Mouse (Mus musculus): ENCODE measurements at regions not wholly inside any gene's neighbourhood (a gene's known extent, or its start where the extent isn't known, plus 50 kb on each side); places are given as distances from the start of the nearest gene placed in this dataset.

GRCm38 (mm10) chr6:121560852-121561251 lies 74.3 kb upstream of the A2m start:
- Histone ChIP-seq H3K4me3 (ENCODE audit: insufficient read depth, low read length) (no peak overlapping the region), H3K4me1 (ENCODE audit: control insufficient read depth, insufficient read depth, low read length) (no peaks in the 10 kb centered on the region), H3K27ac (ENCODE audit: insufficient read depth, low read length) (no peak overlapping the region)
- TF ChIP-seq POLR2A (IDR thresholded peaks at IDR 0.05; ENCODE audit: extremely low read depth, insufficient read depth, low read length) (no peak), CTCF (IDR thresholded peaks at IDR 0.05; ENCODE audit: extremely low read depth, insufficient read depth, low read length) (peak; percentile 65; the same call in 1 of the 2 replicates)

GRCm38 (mm10) chr6:121560393-121560793 lies 74.8 kb upstream of the A2m start:
- Histone ChIP-seq H3K4me1 (ENCODE audit: control insufficient read depth, insufficient read depth, low read length) (no peaks in the 10 kb centered on the region), H3K4me3 (ENCODE audit: insufficient read depth, low read length) (no peak overlapping the region), H3K27ac (ENCODE audit: insufficient read depth, low read length) (no peak overlapping the region)
- TF ChIP-seq CTCF (IDR thresholded peaks at IDR 0.05; ENCODE audit: extremely low read depth, insufficient read depth, low read length) (no peak), POLR2A (IDR thresholded peaks at IDR 0.05; ENCODE audit: extremely low read depth, insufficient read depth, low read length) (no peak)

GRCm38 (mm10) chr6:121556481-121556880 lies 78.7 kb upstream of the A2m start:
- no peaks in the 10 kb centered on the region for H3K4me1 ChIP-seq (ENCODE audit: control insufficient read depth, insufficient read depth, low read length)
- H3K4me3 ChIP-seq (ENCODE audit: insufficient read depth, low read length) = no peak overlapping the region
- H3K27ac ChIP-seq (ENCODE audit: insufficient read depth, low read length) = no peak overlapping the region
- TF ChIP-seq POLR2A (IDR thresholded peaks at IDR 0.05; ENCODE audit: extremely low read depth, insufficient read depth, low read length) (no peak), CTCF (IDR thresholded peaks at IDR 0.05; ENCODE audit: extremely low read depth, insufficient read depth, low read length) (peak; percentile 39; the same call in 1 of the 2 replicates)

- Histone ChIP-seq H3K27ac (ENCODE audit: insufficient read depth, low read length) (no peak overlapping the region), H3K4me1 (ENCODE audit: control insufficient read depth, insufficient read depth, low read length) (no peaks in the 10 kb centered on the region), H3K4me3 (ENCODE audit: insufficient read depth, low read length) (no peak overlapping the region)
- TF ChIP-seq CTCF (IDR thresholded peaks at IDR 0.05; ENCODE audit: extremely low read depth, insufficient read depth, low read length) (no peak), POLR2A (IDR thresholded peaks at IDR 0.05; ENCODE audit: extremely low read depth, insufficient read depth, low read length) (no peak)
Observed at GRCm38 (mm10) chr6:121553501-121554132, 80.1 kb upstream of the Iqsec3 start.

- Histone ChIP-seq H3K27ac (ENCODE audit: insufficient read depth, low read length) (no peak overlapping the region), H3K4me1 (ENCODE audit: control insufficient read depth, insufficient read depth, low read length) (no peaks in the 10 kb centered on the region), H3K4me3 (ENCODE audit: insufficient read depth, low read length) (no peak overlapping the region)
- TF ChIP-seq CTCF (IDR thresholded peaks at IDR 0.05; ENCODE audit: extremely low read depth, insufficient read depth, low read length) (no peak), POLR2A (IDR thresholded peaks at IDR 0.05; ENCODE audit: extremely low read depth, insufficient read depth, low read length) (no peak)
Observed at GRCm38 (mm10) chr6:121533521-121533920, 60.0 kb upstream of the Iqsec3 start.

- Histone ChIP-seq H3K4me1 (ENCODE audit: control insufficient read depth, insufficient read depth, low read length) (no peaks in the 10 kb centered on the region), H3K4me3 (ENCODE audit: insufficient read depth, low read length) (no peak overlapping the region), H3K27ac (ENCODE audit: insufficient read depth, low read length) (no peak overlapping the region)
- TF ChIP-seq POLR2A (IDR thresholded peaks at IDR 0.05; ENCODE audit: extremely low read depth, insufficient read depth, low read length) (no peak), CTCF (IDR thresholded peaks at IDR 0.05; ENCODE audit: extremely low read depth, insufficient read depth, low read length) (peak; percentile 99)
Observed at GRCm38 (mm10) chr6:121532926-121533325, 59.4 kb upstream of the Iqsec3 start.

- Histone ChIP-seq H3K27ac (ENCODE audit: insufficient read depth, low read length) (no peak overlapping the region), H3K4me3 (ENCODE audit: insufficient read depth, low read length) (no peak overlapping the region), H3K4me1 (ENCODE audit: control insufficient read depth, insufficient read depth, low read length) (no peaks in the 10 kb centered on the region)
- TF ChIP-seq CTCF (IDR thresholded peaks at IDR 0.05; ENCODE audit: extremely low read depth, insufficient read depth, low read length) (no peak), POLR2A (IDR thresholded peaks at IDR 0.05; ENCODE audit: extremely low read depth, insufficient read depth, low read length) (no peak)
Observed at GRCm38 (mm10) chr6:121531825-121532389, 58.4 kb upstream of the Iqsec3 start.

GRCm38 (mm10) chr6:121527281-121527680 lies 53.8 kb upstream of the Iqsec3 start:
- H3K4me3 ChIP-seq (ENCODE audit: insufficient read depth, low read length) = no peak overlapping the region
- TF ChIP-seq CTCF (IDR thresholded peaks at IDR 0.05; ENCODE audit: extremely low read depth, insufficient read depth, low read length) (no peak), POLR2A (IDR thresholded peaks at IDR 0.05; ENCODE audit: extremely low read depth, insufficient read depth, low read length) (no peak)

GRCm38 (mm10) chr6:121526121-121526520 lies 52.6 kb upstream of the Iqsec3 start:
- no peaks in the 10 kb centered on the region for H3K4me1 ChIP-seq (ENCODE audit: control insufficient read depth, insufficient read depth, low read length)
- TF ChIP-seq CTCF (IDR thresholded peaks at IDR 0.05; ENCODE audit: extremely low read depth, insufficient read depth, low read length) (no peak), POLR2A (IDR thresholded peaks at IDR 0.05; ENCODE audit: extremely low read depth, insufficient read depth, low read length) (no peak)
- no peak overlapping the region for H3K27ac ChIP-seq (ENCODE audit: insufficient read depth, low read length)

More at GRCm38 (mm10) chr6:121527281-121527680, 53.8 kb upstream of the Iqsec3 start:
- H3K4me1 ChIP-seq (ENCODE audit: control insufficient read depth, insufficient read depth, low read length) = no peaks in the 10 kb centered on the region
- no peak overlapping the region for H3K27ac ChIP-seq (ENCODE audit: insufficient read depth, low read length)

GRCm38 (mm10) chr6:121524613-121524970 lies 51.1 kb upstream of the Iqsec3 start:
- Histone ChIP-seq H3K27ac (ENCODE audit: insufficient read depth, low read length) (no peak overlapping the region), H3K4me1 (ENCODE audit: control insufficient read depth, insufficient read depth, low read length) (no peaks in the 10 kb centered on the region), H3K4me3 (ENCODE audit: insufficient read depth, low read length) (no peak overlapping the region)
- TF ChIP-seq POLR2A (IDR thresholded peaks at IDR 0.05; ENCODE audit: extremely low read depth, insufficient read depth, low read length) (no peak), CTCF (IDR thresholded peaks at IDR 0.05; ENCODE audit: extremely low read depth, insufficient read depth, low read length) (no peak)

More at GRCm38 (mm10) chr6:121526121-121526520, 52.6 kb upstream of the Iqsec3 start:
- no peak overlapping the region for H3K4me3 ChIP-seq (ENCODE audit: insufficient read depth, low read length)

All from cortical plate, adult 2 months (tissue).